Mouse (Mus musculus): Measurements from ENCODE around the gene Elovl6. TPM values are rescaled to one million over a fixed set of nuclear protein-coding genes. Genes with fewer than 3 reads are reported as not detected.

Elovl6 gene
- polyA plus RNA-seq, 1 experiment = 7.7 TPM

DNA sequence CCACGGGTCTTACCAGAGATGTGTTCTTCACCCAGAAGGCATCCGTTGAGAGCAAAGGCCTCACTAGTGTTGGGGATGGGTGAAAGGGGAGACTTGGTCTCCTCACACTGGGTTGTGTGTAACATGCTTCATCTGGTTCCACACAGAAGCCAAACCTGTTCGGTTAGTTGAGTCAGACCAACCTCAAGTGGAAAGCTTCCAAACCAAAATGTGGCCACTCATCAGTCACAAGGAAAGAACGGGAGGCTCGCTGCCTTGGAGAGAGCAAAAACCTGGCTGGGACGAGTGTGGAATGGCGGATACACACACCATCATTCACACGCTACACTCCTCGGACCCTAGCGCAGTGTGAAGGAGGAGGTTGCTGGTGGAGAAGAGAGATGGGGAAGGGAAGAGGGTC, 22.4 kb upstream of the Elovl6 start:
- Histone ChIP-seq H3K4me1 (ENCODE audit: control insufficient read depth, insufficient read depth, low read length) (no peaks in the 10 kb centered on the region), H3K27ac (ENCODE audit: control insufficient read depth, insufficient read depth, low read depth, low read length, poor library complexity) (no peak overlapping the region), H3K4me3 (replicated peaks; ENCODE audit: control insufficient read depth, low read depth, low read length) (no peak overlapping the region)
- TF ChIP-seq CTCF (IDR thresholded peaks at IDR 0.05; ENCODE audit: control insufficient read depth, insufficient read depth, low read length) = no peak
- TF ChIP-seq POLR2A (IDR thresholded peaks at IDR 0.05; ENCODE audit: borderline replicate concordance, control insufficient read depth, low read depth, low read length) = no peak
- 52% methylated on average over 10 of the region's 10 CpGs for WGBS

DNA sequence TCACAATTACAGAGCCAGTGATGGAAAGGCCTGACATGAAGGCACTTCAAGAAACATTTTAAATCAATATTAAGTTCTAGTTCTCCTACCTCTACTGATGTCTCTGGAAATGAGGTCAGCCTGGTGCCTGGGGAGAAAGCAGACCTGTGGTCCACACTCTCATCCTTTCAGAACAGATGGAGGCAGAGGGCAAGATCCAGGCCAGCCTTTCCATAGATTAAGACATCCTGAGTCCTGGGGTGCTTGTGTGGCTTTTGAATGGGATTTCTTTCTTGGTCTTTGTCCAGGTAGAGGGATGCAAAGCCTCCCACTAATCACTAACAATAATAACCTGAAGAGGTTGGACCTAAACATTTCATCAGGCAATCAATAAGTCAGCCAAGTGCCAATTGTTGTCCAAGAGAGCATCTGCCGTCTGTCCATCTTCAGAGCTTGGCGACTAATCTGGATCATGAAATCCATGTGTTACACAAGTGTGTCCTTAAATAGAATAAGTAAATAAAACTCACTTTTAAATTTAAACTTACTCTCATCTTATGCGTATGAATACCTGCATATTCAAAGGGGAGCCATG, 16.2 kb upstream of the Elovl6 start:
- TF ChIP-seq POLR2A (IDR thresholded peaks at IDR 0.05; ENCODE audit: borderline replicate concordance, control insufficient read depth, low read depth, low read length) (no peak), CTCF (IDR thresholded peaks at IDR 0.05; ENCODE audit: control insufficient read depth, insufficient read depth, low read length) (no peak)
- H3K27ac ChIP-seq (ENCODE audit: control insufficient read depth, insufficient read depth, low read depth, low read length, poor library complexity) = no peak overlapping the region
- WGBS = 89% methylated on average over 3 of the region's 3 CpGs
- H3K4me3 ChIP-seq (replicated peaks; ENCODE audit: control insufficient read depth, low read depth, low read length) = no peak overlapping the region
- no peaks in the 10 kb centered on the region for H3K4me1 ChIP-seq (ENCODE audit: control insufficient read depth, insufficient read depth, low read length)

DNA sequence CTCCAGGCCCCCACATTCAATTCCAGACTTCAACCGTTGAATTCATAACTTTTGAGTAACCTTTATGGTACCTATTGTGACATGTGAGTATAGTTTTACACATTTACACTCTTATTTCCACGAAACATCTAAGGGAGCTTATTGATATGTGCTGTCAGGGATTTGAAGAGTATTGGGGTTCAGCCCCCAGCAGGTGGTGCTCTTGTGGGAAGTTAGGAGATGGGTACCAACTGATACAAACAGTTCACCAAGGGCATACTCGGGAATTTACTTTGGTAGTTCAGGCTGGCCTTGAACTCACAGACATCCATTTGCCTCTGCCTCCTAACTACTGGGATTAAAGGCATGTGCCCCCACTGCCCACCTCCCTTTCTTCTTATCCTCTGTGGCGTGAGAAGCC, 11.7 kb upstream of the Elovl6 start:
- no peak overlapping the region for H3K4me3 ChIP-seq (replicated peaks; ENCODE audit: control insufficient read depth, low read depth, low read length)
- TF ChIP-seq CTCF (IDR thresholded peaks at IDR 0.05; ENCODE audit: control insufficient read depth, insufficient read depth, low read length) (no peak), POLR2A (IDR thresholded peaks at IDR 0.05; ENCODE audit: borderline replicate concordance, control insufficient read depth, low read depth, low read length) (no peak)
- H3K4me1 ChIP-seq (ENCODE audit: control insufficient read depth, insufficient read depth, low read length) = no peaks in the 10 kb centered on the region; the same call in 1 of the 2 replicates
- no peak overlapping the region for H3K27ac ChIP-seq (ENCODE audit: control insufficient read depth, insufficient read depth, low read depth, low read length, poor library complexity)
- 68% methylated on average over 4 of the region's 4 CpGs for WGBS

DNA sequence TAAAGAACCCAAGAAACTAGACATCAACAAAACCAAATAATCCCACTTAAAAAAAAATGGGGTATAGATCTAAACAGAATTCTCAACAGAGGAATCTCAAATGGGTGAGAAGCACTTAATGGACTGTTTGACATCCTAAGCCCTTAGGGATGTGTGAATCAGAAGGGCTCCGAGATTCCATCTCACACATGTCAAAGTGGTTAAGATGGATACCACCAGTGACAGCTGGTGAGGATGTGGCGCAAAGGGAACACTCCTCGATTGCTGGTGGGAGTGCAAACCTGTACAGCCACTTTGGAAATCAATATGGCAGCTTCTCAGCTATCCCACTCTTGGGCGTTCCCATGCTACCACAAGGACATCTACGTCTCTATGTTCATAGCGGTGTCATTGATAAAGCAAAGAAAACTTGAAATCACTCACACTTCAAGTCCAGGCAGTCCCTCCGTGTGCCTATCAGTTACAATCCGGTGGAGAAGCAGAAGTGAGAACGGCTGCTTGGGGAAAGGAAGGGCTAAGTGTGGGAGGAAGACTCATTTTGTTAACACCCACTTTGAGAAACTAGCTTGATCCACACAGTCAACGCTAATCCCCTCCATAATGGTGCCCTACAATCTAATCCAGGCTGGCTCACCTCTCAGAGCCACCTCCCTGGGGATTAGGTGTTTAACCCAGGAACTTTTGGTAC, 8.6 kb upstream of the Elovl6 start:
- 39% methylated on average over 10 of the region's 10 CpGs for WGBS
- Histone ChIP-seq H3K4me3 (replicated peaks; ENCODE audit: control insufficient read depth, low read depth, low read length) (no peak overlapping the region), H3K4me1 (ENCODE audit: control insufficient read depth, insufficient read depth, low read length) (no peaks in the 10 kb centered on the region; the same call in 1 of the 2 replicates), H3K27ac (ENCODE audit: control insufficient read depth, insufficient read depth, low read depth, low read length, poor library complexity) (no peak overlapping the region)
- TF ChIP-seq CTCF (IDR thresholded peaks at IDR 0.05; ENCODE audit: control insufficient read depth, insufficient read depth, low read length) (no peak), POLR2A (IDR thresholded peaks at IDR 0.05; ENCODE audit: borderline replicate concordance, control insufficient read depth, low read depth, low read length) (no peak)

DNA sequence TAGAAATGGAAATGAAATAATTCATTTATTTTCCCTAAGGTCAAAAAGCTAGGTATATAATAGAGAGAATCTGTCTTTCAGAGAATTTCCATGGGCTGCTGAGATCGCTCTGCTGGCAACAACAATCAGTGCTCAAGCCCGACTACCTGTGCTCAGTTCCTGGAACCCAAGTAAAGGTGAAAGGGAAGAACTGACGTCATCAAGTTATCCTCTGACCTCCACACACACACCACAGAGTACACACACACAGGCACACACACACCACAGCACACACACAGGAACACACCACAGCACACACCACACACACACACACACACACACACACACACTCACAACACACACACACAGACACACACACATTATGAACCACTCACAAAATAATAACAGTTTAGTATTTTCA, 5.1 kb upstream of the Elovl6 start:
- 79% methylated on average over 3 of the region's 3 CpGs for WGBS
- TF ChIP-seq POLR2A (IDR thresholded peaks at IDR 0.05; ENCODE audit: borderline replicate concordance, control insufficient read depth, low read depth, low read length) = no peak
- no peak for TF ChIP-seq CTCF (IDR thresholded peaks at IDR 0.05; ENCODE audit: control insufficient read depth, insufficient read depth, low read length)
- peaks cover 2% of the 10 kb centered on the region; the same call in 1 of the 2 replicates for H3K4me1 ChIP-seq (ENCODE audit: control insufficient read depth, insufficient read depth, low read length)
- H3K27ac ChIP-seq (ENCODE audit: control insufficient read depth, insufficient read depth, low read depth, low read length, poor library complexity) = no peak overlapping the region
- no peak overlapping the region for H3K4me3 ChIP-seq (replicated peaks; ENCODE audit: control insufficient read depth, low read depth, low read length)

DNA sequence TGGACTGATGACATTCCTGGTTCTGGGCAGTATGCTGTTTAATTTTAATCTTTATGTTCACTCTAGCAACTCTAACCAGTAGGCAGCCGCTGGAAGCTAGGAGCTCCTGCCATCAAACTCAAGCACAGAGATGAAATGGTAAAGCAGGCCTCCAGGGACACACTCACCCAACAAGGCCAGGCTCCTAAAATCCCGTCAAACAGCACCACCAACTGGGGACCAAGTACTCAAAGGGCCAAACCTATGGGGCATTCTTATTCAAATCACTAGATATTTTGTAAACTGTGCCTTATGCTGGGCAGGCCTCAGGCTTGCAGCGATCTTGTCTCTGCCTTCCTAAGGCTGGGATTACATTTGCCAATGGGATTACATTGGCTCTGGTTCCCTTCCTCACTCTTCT, 2.8 kb upstream of the Elovl6 start:
- WGBS = 81% methylated on average over 3 of the region's 3 CpGs
- H3K4me3 ChIP-seq (replicated peaks; ENCODE audit: control insufficient read depth, low read depth, low read length) = no peak overlapping the region
- no peak for TF ChIP-seq POLR2A (IDR thresholded peaks at IDR 0.05; ENCODE audit: borderline replicate concordance, control insufficient read depth, low read depth, low read length)
- TF ChIP-seq CTCF (IDR thresholded peaks at IDR 0.05; ENCODE audit: control insufficient read depth, insufficient read depth, low read length) = no peak

DNA sequence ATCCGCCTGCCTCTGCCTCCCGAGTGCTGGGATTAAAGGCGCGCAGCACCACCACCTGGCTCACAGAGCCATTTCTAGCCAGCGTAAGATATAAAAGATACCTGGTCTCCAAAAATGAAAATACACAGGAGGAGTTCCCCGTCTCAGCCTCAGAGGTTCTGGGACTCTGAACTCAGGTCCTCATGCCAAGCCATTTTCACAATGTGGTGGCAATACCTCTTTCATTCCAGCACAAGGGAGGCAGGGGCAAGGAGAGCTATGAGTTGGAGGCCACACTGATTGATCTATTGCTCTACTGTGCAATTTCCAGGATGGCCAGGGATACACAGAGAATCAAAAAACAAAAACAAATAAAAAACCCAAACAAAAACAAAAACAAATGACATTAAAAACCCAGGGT, 1.7 kb upstream of the Elovl6 start:
- Histone ChIP-seq H3K4me3 (replicated peaks; ENCODE audit: control insufficient read depth, low read depth, low read length) (no peak overlapping the region), H3K27ac (ENCODE audit: control insufficient read depth, insufficient read depth, low read depth, low read length, poor library complexity) (no peak overlapping the region), H3K4me1 (ENCODE audit: control insufficient read depth, insufficient read depth, low read length) (peaks cover 2% of the 10 kb centered on the region)
- WGBS = 84% methylated on average over 6 of the region's 6 CpGs
- TF ChIP-seq POLR2A (IDR thresholded peaks at IDR 0.05; ENCODE audit: borderline replicate concordance, control insufficient read depth, low read depth, low read length) (no peak), CTCF (IDR thresholded peaks at IDR 0.05; ENCODE audit: control insufficient read depth, insufficient read depth, low read length) (no peak)

More for the DNA sequence above, 2.8 kb upstream of the Elovl6 start:
- Histone ChIP-seq H3K4me1 (ENCODE audit: control insufficient read depth, insufficient read depth, low read length) (peaks cover 2% of the 10 kb centered on the region), H3K27ac (ENCODE audit: control insufficient read depth, insufficient read depth, low read depth, low read length, poor library complexity) (no peak overlapping the region)

DNA sequence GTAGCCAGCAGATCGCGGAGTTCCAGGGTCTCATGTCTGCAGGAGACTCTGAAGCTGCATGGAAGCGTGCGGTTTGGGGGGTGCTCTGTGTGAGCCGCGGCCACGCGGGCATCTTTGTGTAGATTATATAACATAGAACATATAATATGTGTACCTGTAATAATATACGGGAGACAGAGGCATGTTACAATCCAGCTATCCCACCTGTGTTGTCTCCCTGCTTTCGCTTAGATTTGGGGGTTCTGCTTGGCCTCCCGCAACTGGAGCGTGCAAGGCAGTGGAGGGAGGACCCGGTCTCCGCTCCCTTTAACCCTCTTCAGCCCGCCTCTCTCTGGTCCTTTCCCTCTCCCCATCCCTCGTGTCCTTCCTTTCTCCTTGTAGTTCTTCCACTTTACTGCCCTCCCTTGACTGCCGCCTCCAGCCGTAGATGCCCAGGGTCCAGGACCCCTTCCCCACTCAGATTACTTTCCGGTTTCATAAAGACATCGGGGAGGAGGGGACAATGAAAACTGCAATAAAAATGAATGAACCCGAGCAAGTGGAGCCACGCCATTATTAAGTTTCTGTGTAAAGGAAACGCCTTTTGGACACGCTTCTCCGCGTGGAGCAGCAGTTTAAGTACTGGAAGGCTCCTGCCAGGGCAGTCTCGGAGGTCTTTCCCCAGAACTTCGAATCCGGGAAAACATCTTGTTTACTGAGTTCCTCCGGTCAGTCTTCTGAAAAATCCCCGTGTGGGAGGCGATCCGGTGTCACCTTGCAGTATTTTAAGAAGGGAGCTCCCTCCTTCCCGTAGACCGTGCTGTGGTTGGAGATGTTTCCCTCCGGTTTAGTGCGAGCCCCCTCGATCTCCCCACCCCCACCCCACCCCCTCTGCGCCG, 949 bp downstream of the Elovl6 start:
- TF ChIP-seq CTCF (IDR thresholded peaks at IDR 0.05; ENCODE audit: control insufficient read depth, insufficient read depth, low read length) = no peak
- TF ChIP-seq POLR2A (IDR thresholded peaks at IDR 0.05; ENCODE audit: borderline replicate concordance, control insufficient read depth, low read depth, low read length) = no peak
- peaks cover 2% of the 10 kb centered on the region for H3K4me1 ChIP-seq (ENCODE audit: control insufficient read depth, insufficient read depth, low read length)
- H3K4me3 ChIP-seq (replicated peaks; ENCODE audit: control insufficient read depth, low read depth, low read length) = peak overlapping the region; percentile 78
- under 1% methylated on average over 40 of the region's 40 CpGs for WGBS
- no peak overlapping the region for H3K27ac ChIP-seq (ENCODE audit: control insufficient read depth, insufficient read depth, low read depth, low read length, poor library complexity)
